ENCODE assay signal across 7 mouse cellular contexts in the genomic region with DNA sequence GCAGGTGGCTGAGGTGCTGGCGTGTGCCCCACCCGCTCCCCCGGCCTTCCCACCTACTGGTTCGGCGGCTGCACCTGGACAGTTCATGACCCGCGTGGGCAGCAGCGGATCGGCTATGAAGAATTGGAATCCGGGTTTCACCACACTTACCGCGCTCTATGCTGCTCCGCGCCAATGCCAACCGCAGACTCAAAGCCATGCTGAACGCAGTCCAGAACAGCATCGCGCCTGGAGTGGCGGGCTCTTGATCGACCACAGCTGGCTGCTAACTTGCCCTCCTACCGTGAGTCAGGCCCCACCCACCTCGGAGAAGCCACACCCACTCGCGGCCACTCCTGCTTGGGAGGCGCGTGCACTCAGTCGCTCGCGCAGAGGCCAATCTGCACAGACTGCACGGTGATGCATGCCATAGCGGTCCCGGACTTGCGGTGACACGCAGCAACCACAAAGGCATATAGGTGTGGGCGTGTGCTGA. TPM values are rescaled to one million over a fixed set of nuclear protein-coding genes. Genes with fewer than 3 reads are reported as not detected.
DNase-seq lines count a peak whose midpoint lies in the region; ATAC-seq and TF ChIP-seq lines count a peak whose summit lies in the region.

TSS of gene Vwa1 (minus strand) at position 419 of the 475 bp plus-strand sequence.

- 2% methylated on average over 35 of the region's 35 CpGs for WGBS in embryonic facial prominence, embryonic 11.5 days
- under 1% methylated on average over 35 of the region's 35 CpGs for WGBS in intestine, postnatal 0 days
- WGBS in limb, embryonic 11.5 days, result 2% methylated on average over 35 of the region's 35 CpGs
- 1% methylated on average over 35 of the region's 35 CpGs for WGBS in midbrain, embryonic 14.5 days

- H3K27me3 ChIP-seq in embryonic facial prominence, embryonic 11.5 days (ENCODE audit: control insufficient read depth, insufficient read depth, low read length), result no peaks in the 10 kb centered on the region; the same call in 1 of the 2 replicates
- H3K27me3 ChIP-seq in intestine, postnatal 0 days (replicated peaks; ENCODE audit: control insufficient read depth, insufficient read depth, low read length), result no peaks in the 10 kb centered on the region
- H3K27me3 ChIP-seq in limb, embryonic 11.5 days (ENCODE audit: control insufficient read depth, insufficient read depth, low read length), result no peaks in the 10 kb centered on the region
- H3K27me3 ChIP-seq in midbrain, embryonic 14.5 days (ENCODE audit: control insufficient read depth, insufficient read depth, low read length), result peaks cover 24% of the 10 kb centered on the region; the same call in 1 of the 2 replicates

- H3K4me3 ChIP-seq in embryonic facial prominence, embryonic 11.5 days (ENCODE audit: low read depth, low read length), result peak within 1 kb of the TSS; percentile 32
- peak within 1 kb of the TSS; percentile 40 for H3K4me3 ChIP-seq in intestine, postnatal 0 days (ENCODE audit: low read depth, low read length)
- peak within 1 kb of the TSS; percentile 38 for H3K4me3 ChIP-seq in limb, embryonic 11.5 days (ENCODE audit: low read depth, low read length)
- H3K4me3 ChIP-seq in midbrain, embryonic 14.5 days (replicated peaks; ENCODE audit: low read depth, low read length), result peak within 1 kb of the TSS; percentile 36

- no peak for TF ChIP-seq CTCF in intestine, postnatal 0 days (IDR thresholded peaks at IDR 0.05; ENCODE audit: low read depth)

- H3K4me1 ChIP-seq in embryonic facial prominence, embryonic 11.5 days (ENCODE audit: control insufficient read depth, insufficient read depth, low read length), result peaks cover 2% of the 10 kb centered on the region
- H3K4me1 ChIP-seq in intestine, postnatal 0 days (replicated peaks; ENCODE audit: control insufficient read depth, insufficient read depth, low read length), result peaks cover 14% of the 10 kb centered on the region; the same call in 1 of the 2 replicates
- peaks cover 21% of the 10 kb centered on the region; the same call in 1 of the 2 replicates for H3K4me1 ChIP-seq in limb, embryonic 11.5 days (ENCODE audit: control insufficient read depth, insufficient read depth, low read length)
- peaks cover 19% of the 10 kb centered on the region; the same call in 1 of the 2 replicates for H3K4me1 ChIP-seq in midbrain, embryonic 14.5 days (ENCODE audit: control insufficient read depth, insufficient read depth, low read length)

- no peaks in the 10 kb centered on the region for H3K36me3 ChIP-seq in embryonic facial prominence, embryonic 11.5 days (replicated peaks; ENCODE audit: control insufficient read depth, insufficient read depth, low read depth, low read length)
- no peaks in the 10 kb centered on the region; the same call in 1 of the 2 replicates for H3K36me3 ChIP-seq in intestine, postnatal 0 days (ENCODE audit: control insufficient read depth, insufficient read depth)
- H3K36me3 ChIP-seq in limb, embryonic 11.5 days (ENCODE audit: control insufficient read depth, insufficient read depth, low read length), result no peaks in the 10 kb centered on the region
- no peaks in the 10 kb centered on the region for H3K36me3 ChIP-seq in midbrain, embryonic 14.5 days (ENCODE audit: control insufficient read depth, insufficient read depth, low read length)

- H3K27ac ChIP-seq in embryonic facial prominence, embryonic 11.5 days (replicated peaks; ENCODE audit: low read depth, low read length), result 0 out of 2 replicates have a peak within 1 kb of the TSS, but pooled peaks have one; percentile 13
- peak within 1 kb of the TSS; percentile 64 for H3K27ac ChIP-seq in intestine, postnatal 0 days (ENCODE audit: low read depth, low read length)
- no peak within 1 kb of the TSS for H3K27ac ChIP-seq in limb, embryonic 11.5 days (replicated peaks; ENCODE audit: low read depth, low read length)
- H3K27ac ChIP-seq in midbrain, embryonic 14.5 days (replicated peaks; ENCODE audit: low read depth, low read length), result peak within 1 kb of the TSS; percentile 53

- H3K4me2 ChIP-seq in embryonic facial prominence, embryonic 11.5 days (ENCODE audit: low read depth, low read length), result peak within 1 kb of the TSS; percentile 55
- peak within 1 kb of the TSS; percentile 82 for H3K4me2 ChIP-seq in intestine, postnatal 0 days (replicated peaks; ENCODE audit: low read depth)
- peak within 1 kb of the TSS; percentile 76 for H3K4me2 ChIP-seq in limb, embryonic 11.5 days (ENCODE audit: low read depth, severe bottlenecking)
- H3K4me2 ChIP-seq in midbrain, embryonic 14.5 days (ENCODE audit: low read length), result peak within 1 kb of the TSS; percentile 67

- H3K9me3 ChIP-seq in embryonic facial prominence, embryonic 11.5 days (replicated peaks; ENCODE audit: control insufficient read depth, low read length), result no peaks in the 10 kb centered on the region
- no peaks in the 10 kb centered on the region for H3K9me3 ChIP-seq in intestine, postnatal 0 days (ENCODE audit: control insufficient read depth)
- H3K9me3 ChIP-seq in limb, embryonic 11.5 days (ENCODE audit: control insufficient read depth, low read length), result no peaks in the 10 kb centered on the region
- H3K9me3 ChIP-seq in midbrain, embryonic 14.5 days (ENCODE audit: control insufficient read depth, low read length), result no peaks in the 10 kb centered on the region

- H3K9ac ChIP-seq in embryonic facial prominence, embryonic 11.5 days (replicated peaks; ENCODE audit: low read length), result peak within 1 kb of the TSS; percentile 45
- peak within 1 kb of the TSS; percentile 45; the same call in 1 of the 2 replicates for H3K9ac ChIP-seq in intestine, postnatal 0 days (ENCODE audit: low read depth, low read length)
- H3K9ac ChIP-seq in limb, embryonic 11.5 days (ENCODE audit: low read length), result peak within 1 kb of the TSS; percentile 40; the same call in 1 of the 2 replicates
- H3K9ac ChIP-seq in midbrain, embryonic 14.5 days (replicated peaks; ENCODE audit: low read length), result peak within 1 kb of the TSS; percentile 52

- peak; percentile 74 for ATAC-seq in embryonic facial prominence, embryonic 11.5 days (replicated peaks; ENCODE audit: insufficient number of reproducible peaks, low FRiP score, low TSS enrichment, low read depth)
- ATAC-seq in granulocyte monocyte progenitor cell, adult 5-6 weeks (replicated peaks; ENCODE audit: poor library complexity, severe bottlenecking), result peak; percentile 74
- ATAC-seq in intestine, postnatal 0 days, result peak; percentile 68
- ATAC-seq in limb, embryonic 11.5 days (ENCODE audit: insufficient number of reproducible peaks, low FRiP score, low TSS enrichment, low read depth), result peak; percentile 72
- peak; percentile 72 for ATAC-seq in midbrain, embryonic 14.5 days (ENCODE audit: low FRiP score, low TSS enrichment)

- peak; percentile 94 to 95 for DNase-seq in adrenal gland, postnatal 36 days
- DNase-seq in embryonic facial prominence, embryonic 11.5 days (ENCODE audit: low spot score), result peak; percentile 92
- DNase-seq in limb, embryonic 11.5 days (ENCODE audit: low spot score), result peak; percentile 94
- DNase-seq in midbrain, embryonic 14.5 days, result peak; percentile 90
- DNase-seq in spleen, postnatal 10 days (ENCODE audit: low spot score in 2 of 2), result peak; percentile 76 to 92

RNA-seq across cellular contexts. Expression of gene Vwa1, which starts in this region (rescaled TPM):
- 1 to 10 TPM; 3.4 to 6.0 TPM for total RNA-seq in adrenal gland, postnatal 36 days (2021)
- polyA plus RNA-seq in embryonic facial prominence, embryonic 11.5 days (2014; fragmentation: Nextera tagmentation; extraction: Ambion mirVana), result 4.7 and 5.9 TPM in 2 replicates
- total RNA-seq in granulocyte monocyte progenitor cell, adult 5-6 weeks (2014; fragmentation: Nextera tagmentation), result not detected in 2 replicates
- total RNA-seq in granulocyte monocyte progenitor cell, adult 5-6 weeks (2017), result 0.26 and 0.36 TPM in 2 replicates
- polyA plus RNA-seq in intestine, postnatal 0 days (2015; fragmentation: Nextera tagmentation; extraction: Ambion mirVana), result 17.4 and 17.8 TPM in 2 replicates
- 5.3 and 6.0 TPM in 2 replicates for polyA plus RNA-seq in limb, embryonic 11.5 days (2014; fragmentation: Nextera tagmentation; extraction: Ambion mirVana)
- polyA plus RNA-seq in midbrain, embryonic 14.5 days (2014; fragmentation: Nextera tagmentation; extraction: Ambion mirVana), result 18.0 and 24.4 TPM in 2 replicates

Comparison
In these comparisons a context has a peak if more than half of its experiments do, and no peak if none do; other contexts are left out.
1. Peak in ATAC-seq in granulocyte monocyte progenitor cell, adult 5-6 weeks; RNA of the gene not detected or under 1 TPM.